Mouse (Mus musculus) hindbrain, embryonic 15.5 days (tissue): ENCODE data around the gene Dao. TPM values are rescaled to one million over a fixed set of nuclear protein-coding genes. Genes with fewer than 3 reads are reported as not detected.

Experiments used
- ATAC-seq: fragments of 200-750 bp; cut with Nextera tagmentation; 2 replicates; pipeline ENCODE4 v1.8.0; 2017; ENCODE audit warnings: low read depth, moderate number of reproducible peaks, moderate TSS enrichment; ENCODE audit not compliant: low FRiP score
- H3K27ac ChIP-seq: fragments of 300-500 bp; sonication (generic); replicated peaks from 2 replicates; pipeline ENCODE4 v1.5.1; 2015; ENCODE audit warnings: mild to moderate bottlenecking, inconsistent platforms
- H3K27me3 ChIP-seq: fragments of 300-500 bp; sonication (generic); 2 replicates; pipeline ENCODE4 v1.6.1; 2015; ENCODE audit warnings: control low read depth, inconsistent platforms
- H3K36me3 ChIP-seq: fragments of 300-500 bp; sonication (generic); 2 replicates; pipeline ENCODE4 v1.6.1; 2015; ENCODE audit warnings: control low read depth, inconsistent platforms
- H3K4me1 ChIP-seq: fragments of 300-500 bp; sonication (generic); replicated peaks from 2 replicates; pipeline ENCODE4 v1.6.1; 2015; ENCODE audit warnings: control low read depth, inconsistent platforms
- H3K4me2 ChIP-seq: fragments of 300-500 bp; sonication (generic); 2 replicates; pipeline ENCODE4 v1.6.1; 2015; ENCODE audit warnings: moderate library complexity, mild to moderate bottlenecking, inconsistent platforms
- H3K4me3 ChIP-seq: fragments of 300-500 bp; sonication (generic); 2 replicates; pipeline ENCODE4 v1.5.1; 2015; ENCODE audit warnings: mild to moderate bottlenecking, inconsistent platforms
- H3K9ac ChIP-seq: fragments of 300-500 bp; sonication (generic); 2 replicates; pipeline ENCODE4 v1.6.1; 2015; ENCODE audit warnings: inconsistent platforms
- H3K9me3 ChIP-seq: fragments of 300-500 bp; sonication (generic); 2 replicates; pipeline ENCODE4 v1.6.1; 2016; ENCODE audit warnings: control low read depth, inconsistent platforms
- WGBS: fragments of 180-500 bp; shearing (Covaris S2); methylation state at CpG from one replicate; pipeline ENCODE4 v1.1.7; 2015; 5-methylcytosine and 5-hydroxymethylcytosine counted together
- polyA plus RNA-seq: library from polyadenylated mRNA; unstranded; fragments of >200 nt; fragmentation: Nextera tagmentation; extraction: Ambion mirVana; gene quantifications from 2 replicates; pipeline ENCODE4 v1.2.1, GENCODE M21; 2015

The Dao gene
- polyA plus RNA-seq, 1 experiment from 2014 or later: 0.09 TPM

GRCm38 (mm10) chr5:114057129-114057731, 53.7 kb downstream of the Dao start:
- H3K9me3 ChIP-seq: no peaks in the 10 kb centered on the region
- WGBS: 70% methylated on average over 9 of the region's 9 CpGs
- no peak overlapping the region for H3K4me2 ChIP-seq
- no peaks in the 10 kb centered on the region for H3K27me3 ChIP-seq
- H3K9ac ChIP-seq: no peak overlapping the region
- peaks cover 21% of the 10 kb centered on the region for H3K36me3 ChIP-seq
- no peak overlapping the region for H3K4me3 ChIP-seq
- H3K4me1 ChIP-seq: no peaks in the 10 kb centered on the region
- no peak for ATAC-seq
- H3K27ac ChIP-seq: no peak overlapping the region

GRCm38 (mm10) chr5:114061675-114062074, 58.2 kb downstream of the Dao start:
- Histone ChIP-seq H3K27me3 (no peaks in the 10 kb centered on the region), H3K27ac (no peak overlapping the region), H3K4me1 (no peaks in the 10 kb centered on the region), H3K36me3 (peaks cover 20% of the 10 kb centered on the region), H3K9me3 (no peaks in the 10 kb centered on the region), H3K4me3 (no peak overlapping the region), H3K9ac (no peak overlapping the region), H3K4me2 (no peak overlapping the region)
- no peak for ATAC-seq
- WGBS: 55% methylated on average over 7 of the region's 7 CpGs

- H3K9ac ChIP-seq: no peak overlapping the region
- no peak overlapping the region for H3K27ac ChIP-seq
- no peak for ATAC-seq
- WGBS: 35% methylated on average over 4 of the region's 4 CpGs
- H3K36me3 ChIP-seq: peaks cover 12% of the 10 kb centered on the region
- H3K4me2 ChIP-seq: no peak overlapping the region
- H3K4me1 ChIP-seq: no peaks in the 10 kb centered on the region
- H3K4me3 ChIP-seq: no peak overlapping the region
- H3K27me3 ChIP-seq: no peaks in the 10 kb centered on the region
- no peaks in the 10 kb centered on the region for H3K9me3 ChIP-seq
These were observed 60.5 kb downstream of the Dao start for GRCm38 (mm10) chr5:114063958-114064357.

- Histone ChIP-seq H3K4me1 (no peaks in the 10 kb centered on the region), H3K27me3 (no peaks in the 10 kb centered on the region), H3K9ac (no peak within 1 kb of the TSS), H3K27ac (no peak within 1 kb of the TSS), H3K36me3 (peaks cover 11% of the 10 kb centered on the region), H3K9me3 (no peaks in the 10 kb centered on the region), H3K4me2 (no peak within 1 kb of the TSS), H3K4me3 (no peak within 1 kb of the TSS)
- no peak for ATAC-seq
- WGBS: 94% methylated on average over 6 of the region's 6 CpGs
These were observed 61.7 kb downstream of the Dao start, which contains the start of gene Usp30 for GRCm38 (mm10) chr5:114065161-114065560. Gene Usp30 (plus strand): TSS chr5:114065461.

GRCm38 (mm10) chr5:114066601-114067000, 63.1 kb downstream of the Dao start:
- no peaks in the 10 kb centered on the region for H3K4me1 ChIP-seq
- 56% methylated on average over 6 of the region's 6 CpGs for WGBS
- ATAC-seq: no peak

GRCm38 (mm10) chr5:114067543-114067942, 64.0 kb downstream of the Dao start:
- no peaks in the 10 kb centered on the region for H3K9me3 ChIP-seq
- H3K9ac ChIP-seq: no peak overlapping the region
- H3K4me2 ChIP-seq: no peak overlapping the region
- H3K27ac ChIP-seq: no peak overlapping the region
- peaks cover 4% of the 10 kb centered on the region; the same call in 1 of the 2 replicates for H3K4me1 ChIP-seq
- ATAC-seq: no peak
- H3K27me3 ChIP-seq: no peaks in the 10 kb centered on the region
- H3K4me3 ChIP-seq: no peak overlapping the region
- H3K36me3 ChIP-seq: peaks cover 11% of the 10 kb centered on the region
- WGBS: 82% methylated on average over 9 of the region's 9 CpGs

More at GRCm38 (mm10) chr5:114066601-114067000, 63.1 kb downstream of the Dao start:
- Histone ChIP-seq H3K9me3 (no peaks in the 10 kb centered on the region), H3K27me3 (no peaks in the 10 kb centered on the region), H3K9ac (no peak overlapping the region), H3K4me2 (no peak overlapping the region), H3K27ac (no peak overlapping the region), H3K36me3 (peaks cover 11% of the 10 kb centered on the region), H3K4me3 (no peak overlapping the region)

- no peak overlapping the region for H3K9ac ChIP-seq
- WGBS: 78% methylated on average over 9 of the region's 9 CpGs
- H3K36me3 ChIP-seq: peaks cover 8% of the 10 kb centered on the region
- no peak for ATAC-seq
- no peak overlapping the region for H3K27ac ChIP-seq
- no peak overlapping the region for H3K4me3 ChIP-seq
- no peak overlapping the region for H3K4me2 ChIP-seq
- H3K4me1 ChIP-seq: peaks cover 4% of the 10 kb centered on the region; the same call in 1 of the 2 replicates
- no peaks in the 10 kb centered on the region for H3K27me3 ChIP-seq
- H3K9me3 ChIP-seq: no peaks in the 10 kb centered on the region
These were observed 64.5 kb downstream of the Dao start for GRCm38 (mm10) chr5:114067982-114068381.

- 95% methylated on average over 4 of the region's 4 CpGs for whole genome bisulfite sequencing
These were observed 67.4 kb downstream of the Dao start for GRCm38 (mm10) chr5:114070858-114071257.

GRCm38 (mm10) chr5:114072262-114072661, 68.8 kb downstream of the Dao start:
- 36% methylated on average over 2 of the region's 2 CpGs for WGBS
- Histone ChIP-seq H3K4me1 (peaks cover 4% of the 10 kb centered on the region; the same call in 1 of the 2 replicates), H3K27ac (no peak overlapping the region), H3K36me3 (0 out of 2 replicates have a peak, but pooled peaks cover 3% of the 10 kb centered on the region), H3K9me3 (no peaks in the 10 kb centered on the region), H3K9ac (no peak overlapping the region), H3K4me3 (no peak overlapping the region), H3K4me2 (no peak overlapping the region), H3K27me3 (no peaks in the 10 kb centered on the region)
- ATAC-seq: no peak

More at GRCm38 (mm10) chr5:114070858-114071257, 67.4 kb downstream of the Dao start:
- Histone ChIP-seq H3K9me3 (no peaks in the 10 kb centered on the region), H3K36me3 (0 out of 2 replicates have a peak, but pooled peaks cover 3% of the 10 kb centered on the region), H3K4me2 (no peak overlapping the region), H3K4me3 (no peak overlapping the region), H3K27me3 (no peaks in the 10 kb centered on the region), H3K4me1 (peaks cover 4% of the 10 kb centered on the region; the same call in 1 of the 2 replicates), H3K27ac (no peak overlapping the region), H3K9ac (no peak overlapping the region)
- no peak for ATAC-seq

Other genes starting within 250 kb of the Dao start
- gene Sart3, start 231.2 kb upstream of the Dao start, polyA plus RNA-seq: 45.7 and 47.4 TPM in 2 replicates
- 87.6 and 89.9 TPM in 2 replicates for gene Iscu, start 231.0 kb upstream of the Dao start, polyA plus RNA-seq
- 6.5 and 6.6 TPM in 2 replicates for gene Tmem119, start 203.2 kb upstream of the Dao start, polyA plus RNA-seq
- gene Selplg, start 171.1 kb upstream of the Dao start, polyA plus RNA-seq: 2.1 and 3.0 TPM in 2 replicates
- gene Coro1c, start 94.9 kb upstream of the Dao start, polyA plus RNA-seq: 175 and 182 TPM in 2 replicates
- gene Ssh1, start 9.8 kb upstream of the Dao start, polyA plus RNA-seq: 12.4 and 12.8 TPM in 2 replicates
- gene Usp30, start 61.8 kb downstream of the Dao start, polyA plus RNA-seq: 17.0 and 18.5 TPM in 2 replicates
- 85.9 and 93.9 TPM in 2 replicates for gene Svop, start 87.9 kb downstream of the Dao start, polyA plus RNA-seq
- gene Alkbh2, start 124.5 kb downstream of the Dao start, polyA plus RNA-seq: 6.4 and 7.4 TPM in 2 replicates
- 12.8 and 13.5 TPM in 2 replicates for gene Ung, start 126.7 kb downstream of the Dao start, polyA plus RNA-seq
- gene Acacb, start 142.8 kb downstream of the Dao start, polyA plus RNA-seq: 4.4 TPM in 2 replicates